Mouse (Mus musculus) heart, embryonic 16.5 days (tissue): ENCODE measurements around the gene Fads3. TPM values are rescaled to one million over a fixed set of nuclear protein-coding genes. Genes with fewer than 3 reads are reported as not detected.
A peak's percentile ranks its signal among the peaks of the same experiment; 100 is the strongest.

Source experiments
- ATAC-seq: fragments of 200-750 bp; cut with Nextera tagmentation; replicated peaks from 2 replicates; pipeline ENCODE4 v1.8.0; 2017; ENCODE audit warnings: moderate number of reproducible peaks; ENCODE audit not compliant: insufficient read depth, low FRiP score; ENCODE audit errors: extremely low read depth
- H3K27ac ChIP-seq: fragments of 300-500 bp; sonication (generic); 2 replicates; pipeline ENCODE4 v1.5.1; 2014; ENCODE audit warnings: mild to moderate bottlenecking, low read length, control low read depth, moderate library complexity
- H3K27me3 ChIP-seq: fragments of 300-500 bp; sonication (generic); 2 replicates; pipeline ENCODE4 v1.6.1; 2014; ENCODE audit warnings: low read length, mixed read lengths; ENCODE audit not compliant: control insufficient read depth, insufficient read depth
- H3K36me3 ChIP-seq: fragments of 300-500 bp; sonication (generic); 2 replicates; pipeline ENCODE4 v1.6.1; 2014; ENCODE audit not compliant: control insufficient read depth, insufficient read depth
- H3K4me1 ChIP-seq: fragments of 300-500 bp; sonication (generic); 2 replicates; pipeline ENCODE4 v1.6.1; 2014; ENCODE audit warnings: low read length, mixed read lengths; ENCODE audit not compliant: control insufficient read depth, insufficient read depth
- H3K4me2 ChIP-seq: fragments of 300-500 bp; sonication (generic); 2 replicates; pipeline ENCODE4 v1.6.1; 2014; ENCODE audit warnings: low read depth, mild to moderate bottlenecking, control low read depth, low read length
- H3K4me3 ChIP-seq: fragments of 300-500 bp; sonication (generic); 2 replicates; pipeline ENCODE4 v1.5.1; 2014; ENCODE audit warnings: mild to moderate bottlenecking, control low read depth, low read length
- H3K9ac ChIP-seq: fragments of 300-500 bp; sonication (generic); 2 replicates; pipeline ENCODE4 v1.6.1; 2014; ENCODE audit warnings: low read length, control low read depth
- H3K9me3 ChIP-seq: fragments of 300-500 bp; sonication (generic); replicated peaks from 2 replicates; pipeline ENCODE4 v1.6.1; 2016; ENCODE audit warnings: low read length; ENCODE audit not compliant: control insufficient read depth
- WGBS: fragments of 180-500 bp; shearing (Covaris S2); extraction: QIAGEN DNeasy Blood & Tissue Kit; methylation state at CpG from one replicate; pipeline ENCODE4 v1.1.7; 2014; 5-methylcytosine and 5-hydroxymethylcytosine counted together
- polyA plus RNA-seq: library from polyadenylated mRNA; unstranded; fragments of >200 nt; fragmentation: Nextera tagmentation; extraction: Ambion mirVana; gene quantifications from 2 replicates; pipeline ENCODE4 v1.2.1, GENCODE M21; 2015

Fads3 gene
- 31.5 and 46.1 TPM in 2 replicates for polyA plus RNA-seq

DNA sequence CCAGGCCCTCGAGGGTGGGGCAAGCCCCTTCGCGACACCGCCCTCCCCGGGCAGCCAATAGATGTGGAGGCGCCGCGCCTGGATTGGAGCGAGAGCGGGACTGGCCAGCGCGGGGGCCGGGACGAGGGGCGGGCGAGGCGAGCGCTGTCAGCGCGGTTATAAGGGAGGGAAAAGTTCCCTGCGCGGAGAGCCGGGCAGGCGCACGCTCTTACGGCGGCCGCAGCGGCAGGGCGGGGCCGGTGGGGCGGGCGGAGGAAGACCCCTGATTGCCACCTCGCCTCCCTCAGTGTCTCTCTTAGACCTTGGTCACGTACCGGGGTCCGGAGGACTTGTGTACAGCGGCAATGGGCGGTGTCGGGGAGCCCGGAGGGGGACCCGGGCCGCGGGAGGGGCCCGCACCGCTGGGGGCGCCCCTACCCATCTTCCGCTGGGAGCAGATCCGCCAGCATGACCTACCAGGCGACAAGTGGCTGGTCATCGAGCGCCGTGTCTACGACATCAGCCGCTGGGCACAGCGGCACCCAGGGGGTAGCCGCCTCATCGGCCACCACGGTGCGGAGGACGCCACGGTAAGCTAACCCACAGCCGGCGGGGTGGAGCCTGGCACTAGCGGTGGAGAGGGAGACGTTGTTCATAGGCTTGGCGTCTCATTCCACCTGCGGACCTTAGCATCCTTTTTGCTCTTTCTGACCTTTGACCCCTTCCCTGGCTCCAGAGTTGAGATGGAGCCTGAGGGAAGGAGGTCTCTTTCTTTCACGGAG is at the start of gene Fads3:
Gene Fads3 (plus strand): TSS at position 182 of the 761 bp plus-strand sequence.
- peak within 1 kb of the TSS; percentile 77 for H3K4me3 ChIP-seq
- peak within 1 kb of the TSS; percentile 88 for H3K9ac ChIP-seq
- H3K4me1 ChIP-seq: peaks cover 69% of the 10 kb centered on the region
- ATAC-seq: peak; percentile 81
- peak within 1 kb of the TSS; percentile 72 for H3K4me2 ChIP-seq
- under 1% methylated on average over 59 of the region's 69 CpGs for WGBS
- no peaks in the 10 kb centered on the region for H3K36me3 ChIP-seq
- no peaks in the 10 kb centered on the region for H3K27me3 ChIP-seq
- peak within 1 kb of the TSS; percentile 97 for H3K27ac ChIP-seq
- no peaks in the 10 kb centered on the region for H3K9me3 ChIP-seq

DNA sequence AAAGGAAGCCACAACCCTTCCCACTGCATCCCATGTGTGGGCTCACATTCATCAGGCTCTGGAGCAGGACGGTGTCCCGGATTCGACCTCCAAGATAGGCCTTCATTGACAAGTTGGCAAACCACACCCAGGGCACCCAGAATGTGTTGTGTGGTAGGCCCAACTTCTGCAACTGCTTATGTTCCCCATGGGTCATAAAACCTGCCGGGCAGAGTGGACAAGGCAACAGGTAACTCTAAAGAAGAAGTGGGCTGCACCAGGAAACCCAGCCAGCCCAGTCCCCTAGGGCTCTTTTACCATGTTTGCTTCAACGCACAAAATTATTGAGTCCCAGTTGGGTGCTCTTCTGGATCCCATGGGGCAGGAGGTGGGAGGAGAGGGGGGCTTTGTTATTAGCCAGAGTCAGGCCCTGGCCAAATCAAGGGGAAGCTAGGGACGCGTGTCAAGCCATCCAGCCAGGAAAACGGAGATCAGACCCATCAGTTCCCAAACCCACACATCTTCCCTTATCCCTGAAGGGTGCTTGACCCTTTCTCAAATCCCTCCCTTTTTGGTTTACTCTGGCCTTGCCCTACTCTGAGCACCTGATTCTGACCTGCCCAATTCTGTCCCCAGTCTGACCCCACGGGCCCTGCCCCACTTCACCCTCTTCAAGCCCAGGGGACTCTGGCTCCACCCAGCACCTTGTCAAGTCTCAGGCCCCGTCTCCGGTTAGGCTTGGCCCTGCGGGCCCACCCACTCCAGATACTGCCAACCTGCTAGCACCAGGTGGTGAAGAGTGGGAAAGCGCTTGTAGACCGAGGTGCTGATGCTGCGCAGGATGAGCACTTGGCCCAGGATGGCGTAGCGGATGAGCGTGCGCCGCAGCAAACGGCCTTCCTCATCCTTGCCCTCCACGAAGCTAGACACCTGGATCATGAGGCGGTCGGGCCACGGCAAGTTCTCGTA is 49.1 kb upstream of the Fads3 start:
- Histone ChIP-seq H3K9ac (no peak overlapping the region), H3K36me3 (no peaks in the 10 kb centered on the region), H3K27ac (no peak overlapping the region), H3K27me3 (no peaks in the 10 kb centered on the region), H3K9me3 (no peaks in the 10 kb centered on the region), H3K4me3 (peak overlapping the region; percentile 23), H3K4me1 (0 out of 2 replicates have a peak, but pooled peaks cover 2% of the 10 kb centered on the region), H3K4me2 (peak overlapping the region; percentile 56)
- WGBS: 47% methylated on average over 26 of the region's 26 CpGs
- 0 out of 2 replicates have a peak, but pooled peaks have one; percentile 3 for ATAC-seq

DNA sequence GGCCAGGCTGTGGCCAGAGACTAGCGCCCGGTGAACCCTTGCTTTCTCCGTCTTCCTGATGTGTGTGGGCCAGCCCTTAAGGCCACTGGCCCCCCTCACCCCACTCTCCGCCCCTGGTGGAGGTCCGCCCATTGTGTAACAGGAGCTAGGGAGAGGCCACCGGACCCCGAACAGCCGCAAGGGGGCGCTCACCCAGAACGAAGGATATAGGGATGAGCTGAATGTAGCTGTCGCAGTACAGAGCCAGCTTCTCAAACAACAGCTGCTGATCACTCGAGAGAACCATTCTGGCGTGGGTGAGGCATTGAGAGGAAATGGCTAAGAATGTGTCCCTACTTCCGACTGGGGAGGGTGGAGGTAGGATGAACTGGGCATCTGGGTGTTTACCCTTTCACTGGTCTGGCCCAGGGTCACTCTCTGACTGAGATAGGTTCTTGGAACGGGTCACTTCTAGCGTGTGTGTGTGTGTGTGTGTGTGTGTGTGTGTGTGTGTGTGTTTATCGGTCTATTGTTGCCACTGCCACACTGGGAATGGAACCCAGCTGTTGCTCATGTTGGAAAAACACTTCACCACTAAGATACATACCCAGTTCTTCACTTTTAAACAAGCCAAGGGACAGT is 48.2 kb upstream of the Fads3 start:
- no peaks in the 10 kb centered on the region for H3K27me3 ChIP-seq
- H3K9ac ChIP-seq: 0 out of 2 replicates have a peak overlapping the region, but pooled peaks have one; percentile 12
- H3K4me3 ChIP-seq: peak overlapping the region; percentile 23
- no peaks in the 10 kb centered on the region for H3K9me3 ChIP-seq
- peak; percentile 69 for ATAC-seq
- 0 out of 2 replicates have a peak, but pooled peaks cover 2% of the 10 kb centered on the region for H3K4me1 ChIP-seq
- no peak overlapping the region for H3K27ac ChIP-seq
- peak overlapping the region; percentile 56 for H3K4me2 ChIP-seq
- no peaks in the 10 kb centered on the region for H3K36me3 ChIP-seq
- 2% methylated on average over 17 of the region's 17 CpGs for WGBS

DNA sequence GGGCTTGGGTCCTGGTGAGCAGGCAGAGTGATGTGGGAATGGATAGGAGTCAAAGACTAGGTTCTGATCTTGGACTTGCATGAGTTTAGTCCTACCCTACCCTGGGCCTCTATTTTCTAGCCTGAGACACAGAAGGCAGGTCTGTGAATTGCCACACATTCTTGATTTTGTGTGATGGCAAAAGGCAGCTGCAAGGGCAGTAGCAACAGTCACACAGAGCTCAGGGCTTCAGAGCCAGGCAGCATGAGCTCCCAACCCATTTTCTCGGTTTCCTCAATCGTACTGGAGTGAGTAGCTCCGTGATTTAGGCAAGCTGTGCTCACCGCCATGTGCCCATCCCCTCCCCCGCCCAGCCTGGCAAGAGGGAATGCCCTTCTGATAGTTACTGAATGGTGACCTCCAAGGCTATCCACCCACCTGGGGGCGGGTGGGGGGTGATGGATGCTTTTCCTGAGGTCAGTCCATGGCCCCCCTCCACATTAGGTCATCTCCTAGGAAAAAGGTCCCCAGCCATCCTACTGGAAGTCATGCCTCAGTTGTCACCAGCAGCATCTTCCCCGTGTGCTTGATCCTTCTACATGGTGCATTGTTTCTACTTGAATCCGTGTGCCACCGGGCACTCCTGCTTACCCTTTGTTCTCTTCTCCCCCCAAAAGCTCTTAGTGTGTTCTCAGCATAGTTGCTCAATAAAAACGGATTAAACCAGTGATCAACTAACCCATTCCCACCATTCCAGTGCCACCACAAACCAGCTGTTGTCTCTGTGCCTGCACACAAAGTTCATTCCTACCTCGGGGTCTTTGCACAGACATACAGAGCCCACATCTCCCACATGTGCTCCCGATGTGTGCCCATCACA is 43.9 kb upstream of the Fads3 start:
- ATAC-seq: no peak
- no peaks in the 10 kb centered on the region for H3K27me3 ChIP-seq
- H3K4me3 ChIP-seq: no peak overlapping the region
- 0 out of 2 replicates have a peak, but pooled peaks cover 2% of the 10 kb centered on the region for H3K4me1 ChIP-seq
- no peaks in the 10 kb centered on the region for H3K36me3 ChIP-seq
- H3K27ac ChIP-seq: no peak overlapping the region
- H3K9ac ChIP-seq: no peak overlapping the region
- WGBS: 75% methylated on average over 12 of the region's 12 CpGs
- no peak overlapping the region for H3K4me2 ChIP-seq
- H3K9me3 ChIP-seq: peaks cover 3% of the 10 kb centered on the region; the same call in 1 of the 2 replicates

- 67% methylated on average over 2 of the region's 2 CpGs for WGBS
- no peak overlapping the region for H3K27ac ChIP-seq
Measured at GRCm38 (mm10) chr19:9998063-9998416, 43.3 kb upstream of the Fads3 start.

DNA sequence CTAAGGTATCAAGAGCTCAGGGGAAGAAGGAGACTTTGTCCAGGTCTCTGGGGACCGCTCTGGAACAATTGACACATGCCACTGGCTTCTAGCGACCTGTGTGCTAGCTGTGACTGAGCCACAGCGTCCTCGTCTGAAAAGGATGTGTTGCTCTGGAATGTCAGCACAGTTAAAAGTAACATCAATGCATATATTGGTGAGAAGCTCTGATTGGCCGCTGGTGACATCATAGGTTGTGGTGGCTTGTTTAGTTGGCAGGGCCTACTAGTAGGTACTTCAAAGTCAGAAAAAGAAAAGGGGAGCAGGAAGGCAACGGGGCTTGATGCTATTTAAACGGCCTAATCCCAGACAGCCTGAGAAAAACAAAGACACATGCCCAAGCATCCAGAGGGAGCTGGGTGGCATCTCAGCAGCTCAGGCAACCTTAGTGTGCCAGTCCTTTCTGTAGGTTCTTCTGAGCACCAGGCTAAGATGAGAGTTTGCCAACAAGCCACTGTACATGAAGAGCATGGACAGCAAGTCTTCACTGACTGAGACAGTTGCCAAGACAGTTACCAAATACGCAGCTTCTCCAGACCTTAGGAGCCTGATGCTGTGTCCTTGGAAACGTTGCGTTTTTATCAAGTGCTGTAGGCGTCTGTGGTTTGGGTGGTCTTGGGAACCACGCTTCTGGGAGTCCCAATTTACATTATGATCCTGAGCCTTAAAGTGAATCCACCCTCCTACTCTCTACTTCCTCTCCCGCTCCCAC is 42.5 kb upstream of the Fads3 start:
- no peak for ATAC-seq
- no peaks in the 10 kb centered on the region for H3K27me3 ChIP-seq
- WGBS: 57% methylated on average over 13 of the region's 13 CpGs
- no peak overlapping the region for H3K4me3 ChIP-seq
- no peaks in the 10 kb centered on the region for H3K36me3 ChIP-seq
- H3K9me3 ChIP-seq: peaks cover 4% of the 10 kb centered on the region; the same call in 1 of the 2 replicates
- H3K4me1 ChIP-seq: no peaks in the 10 kb centered on the region
- no peak overlapping the region for H3K4me2 ChIP-seq
- no peak overlapping the region for H3K27ac ChIP-seq
- H3K9ac ChIP-seq: no peak overlapping the region

More at GRCm38 (mm10) chr19:9998063-9998416, 43.3 kb upstream of the Fads3 start:
- 0 out of 2 replicates have a peak, but pooled peaks cover 2% of the 10 kb centered on the region for H3K4me1 ChIP-seq
- peaks cover 4% of the 10 kb centered on the region; the same call in 1 of the 2 replicates for H3K9me3 ChIP-seq
- no peak for ATAC-seq
- no peak overlapping the region for H3K9ac ChIP-seq
- no peaks in the 10 kb centered on the region for H3K27me3 ChIP-seq
- no peaks in the 10 kb centered on the region for H3K36me3 ChIP-seq
- no peak overlapping the region for H3K4me2 ChIP-seq
- H3K4me3 ChIP-seq: no peak overlapping the region

- 15% methylated on average over 3 of the region's 3 CpGs for WGBS
- no peaks in the 10 kb centered on the region for H3K36me3 ChIP-seq
- no peak overlapping the region for H3K9ac ChIP-seq
Measured at GRCm38 (mm10) chr19:10000330-10000729, 41.0 kb upstream of the Fads3 start.

More at GRCm38 (mm10) chr19:10000330-10000729, 41.0 kb upstream of the Fads3 start:
- no peak for ATAC-seq
- H3K27ac ChIP-seq: no peak overlapping the region
- no peak overlapping the region for H3K4me3 ChIP-seq
- peaks cover 4% of the 10 kb centered on the region; the same call in 1 of the 2 replicates for H3K9me3 ChIP-seq
- no peak overlapping the region for H3K4me2 ChIP-seq
- H3K27me3 ChIP-seq: no peaks in the 10 kb centered on the region
- no peaks in the 10 kb centered on the region for H3K4me1 ChIP-seq
